Mouse (Mus musculus): Measurements from ENCODE around the gene Gm10959.
A peak's percentile ranks its signal among the peaks of the same experiment; 100 is the strongest.
"Not testable (repeated sequence)": the region's sequence is repeated elsewhere in the genome, so short reads cannot be mapped to it uniquely, and the experiment has no call there.

Gene Gm10959

GRCm38 (mm10) chr3:122919260-122919659, at the start of gene Gm10959:
Gm10959 (minus strand) TSS chr3:122919360.
- DNase-seq (ENCODE audit: low read depth, low spot score) = no peak

GRCm38 (mm10) chr3:122968391-122968790, 49.2 kb upstream of the Gm10959 start:
- no peak for DNase-seq (ENCODE audit: low read depth, low spot score)

DNA sequence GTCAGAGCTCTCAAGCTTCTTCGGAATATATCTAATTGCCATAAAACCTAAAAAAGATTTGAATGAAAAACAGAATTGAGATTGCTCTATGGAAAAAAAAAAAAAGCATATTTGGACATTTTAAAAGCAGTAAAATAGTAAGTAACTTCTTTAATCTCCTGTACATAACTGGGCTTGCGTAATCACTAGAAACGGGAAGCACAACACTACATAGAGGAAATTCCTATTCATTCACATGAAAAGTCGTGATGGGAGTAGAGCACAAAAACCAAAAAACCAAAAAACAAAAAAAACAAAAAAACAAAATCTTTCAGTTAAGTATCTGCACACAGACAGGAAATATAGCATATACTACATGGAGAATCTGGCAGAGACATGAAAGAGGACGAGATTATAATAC, 45.1 kb upstream of the Gm10959 start:
- DNase-seq (ENCODE audit: low read depth, low spot score) = no peak

- DNase-seq (ENCODE audit: low read depth, low spot score) = no peak
Measured at GRCm38 (mm10) chr3:122950129-122950528, 31.0 kb upstream of the Gm10959 start.

DNA sequence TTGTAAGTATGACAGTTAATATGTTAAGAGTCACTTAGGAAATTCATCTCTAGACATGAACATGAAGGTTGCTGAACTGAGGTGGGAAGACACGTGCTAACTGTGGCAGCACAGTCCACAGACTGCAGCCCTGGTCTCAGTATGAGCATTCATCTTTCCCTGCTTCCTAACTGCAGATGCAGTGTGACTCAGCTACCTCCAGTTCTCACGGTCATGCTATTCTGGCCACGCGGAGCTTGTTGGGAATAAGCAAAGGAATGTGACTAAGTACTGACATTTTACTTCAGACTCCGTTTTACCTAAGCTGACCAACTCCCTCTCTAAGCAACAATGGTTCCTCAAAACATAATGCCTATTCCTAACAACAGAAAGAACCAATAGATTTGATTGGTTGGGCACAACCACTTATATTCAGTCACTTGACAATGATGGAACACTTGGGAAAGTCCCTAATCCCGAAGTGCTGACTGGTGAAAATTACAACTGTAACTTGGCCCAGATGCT, 24.3 kb upstream of the Gm10959 start:
- DNase-seq (ENCODE audit: low read depth, low spot score) = no peak

DNA sequence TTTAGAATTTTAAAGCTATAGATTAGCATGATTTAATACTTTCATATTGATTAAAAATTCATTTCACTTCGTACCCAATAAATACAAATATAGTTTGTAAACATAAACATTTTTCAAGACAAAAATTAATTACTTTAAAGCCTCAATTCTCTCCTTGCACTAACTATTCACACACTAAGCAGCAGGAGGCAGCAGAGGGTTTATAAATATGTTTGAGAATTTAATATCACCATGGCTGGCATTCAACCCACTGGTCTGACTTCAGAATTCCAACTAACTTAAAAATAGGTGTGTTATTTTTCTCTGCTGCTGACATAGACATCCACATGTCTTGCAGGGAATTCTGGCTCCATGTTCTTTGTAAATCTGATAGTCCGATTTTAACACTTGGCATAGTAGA, 20.1 kb upstream of the Gm10959 start:
- DNase-seq (ENCODE audit: low read depth, low spot score) = peak; percentile 40

DNA sequence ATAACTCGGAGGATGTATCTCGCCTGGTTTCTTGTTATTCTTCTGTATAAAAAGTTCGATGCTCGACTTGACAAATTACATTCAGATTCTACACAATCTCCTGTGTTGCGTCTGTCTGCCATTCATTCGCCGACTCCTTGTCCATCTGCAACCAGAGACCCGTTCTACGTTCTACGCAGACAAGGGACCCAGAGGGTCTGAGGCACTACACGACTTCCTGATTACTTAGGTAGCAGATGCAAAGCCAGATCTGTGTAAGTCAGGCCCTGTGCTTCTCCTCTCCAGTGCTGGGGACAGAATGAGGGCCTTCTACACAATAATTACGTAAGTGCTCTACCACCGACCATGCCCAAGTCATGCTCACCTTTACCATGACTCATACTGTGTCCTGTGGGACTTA, 18.0 kb upstream of the Gm10959 start:
- not testable (repeated sequence) for DNase-seq (ENCODE audit: low read depth, low spot score)

GRCm38 (mm10) chr3:122932466-122932865, 13.3 kb upstream of the Gm10959 start:
- DNase-seq (ENCODE audit: low read depth, low spot score) = no peak

DNA sequence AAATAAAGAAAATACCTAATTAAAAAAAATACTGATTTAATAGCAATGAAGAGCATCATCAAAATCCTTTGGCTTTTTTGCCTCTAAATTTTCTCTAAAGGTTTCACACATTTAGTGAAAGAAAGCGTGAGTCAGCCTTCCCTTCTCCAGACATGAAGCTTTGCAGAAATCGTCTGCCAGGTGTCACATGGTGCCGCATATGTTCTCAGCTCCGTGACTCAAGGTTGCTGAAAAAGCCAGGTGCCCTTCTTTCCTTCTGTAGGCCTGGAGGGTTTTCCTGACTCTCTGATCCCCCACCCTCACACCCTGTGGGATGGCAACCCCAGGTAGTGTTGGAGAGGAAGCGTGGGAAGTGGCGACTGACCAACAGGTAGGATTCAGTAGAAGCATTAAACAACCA, 10.6 kb upstream of the Gm10959 start:
- no peak for DNase-seq (ENCODE audit: low read depth, low spot score)

GRCm38 (mm10) chr3:122924009-122924914, 5.1 kb upstream of the Gm10959 start, which contains the start of gene 1810037I17Rik:
1810037I17Rik (plus strand) TSS chr3:122924203.
- DNase-seq (ENCODE audit: low read depth, low spot score) = peak; percentile 97

DNA sequence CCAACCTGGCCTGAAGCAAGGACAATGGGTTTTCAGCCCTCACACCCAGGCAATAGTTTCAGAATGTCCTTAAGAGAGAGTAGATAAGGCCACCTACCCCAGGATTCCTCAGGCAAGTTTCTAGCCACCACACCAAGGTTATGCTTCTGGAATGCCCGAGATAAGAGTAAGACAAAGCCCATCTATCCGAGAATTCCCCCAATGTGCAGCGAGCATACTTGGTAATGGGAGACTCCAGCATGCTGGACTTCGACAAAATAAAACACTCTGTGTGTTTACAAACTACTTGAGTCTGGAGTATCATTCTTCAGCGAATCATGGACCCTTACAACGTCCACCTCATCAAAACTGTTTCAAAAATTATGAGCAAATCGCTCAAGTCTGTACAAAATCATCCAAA, 4.0 kb upstream of the Gm10959 start:
- no peak for DNase-seq (ENCODE audit: low read depth, low spot score)

DNA sequence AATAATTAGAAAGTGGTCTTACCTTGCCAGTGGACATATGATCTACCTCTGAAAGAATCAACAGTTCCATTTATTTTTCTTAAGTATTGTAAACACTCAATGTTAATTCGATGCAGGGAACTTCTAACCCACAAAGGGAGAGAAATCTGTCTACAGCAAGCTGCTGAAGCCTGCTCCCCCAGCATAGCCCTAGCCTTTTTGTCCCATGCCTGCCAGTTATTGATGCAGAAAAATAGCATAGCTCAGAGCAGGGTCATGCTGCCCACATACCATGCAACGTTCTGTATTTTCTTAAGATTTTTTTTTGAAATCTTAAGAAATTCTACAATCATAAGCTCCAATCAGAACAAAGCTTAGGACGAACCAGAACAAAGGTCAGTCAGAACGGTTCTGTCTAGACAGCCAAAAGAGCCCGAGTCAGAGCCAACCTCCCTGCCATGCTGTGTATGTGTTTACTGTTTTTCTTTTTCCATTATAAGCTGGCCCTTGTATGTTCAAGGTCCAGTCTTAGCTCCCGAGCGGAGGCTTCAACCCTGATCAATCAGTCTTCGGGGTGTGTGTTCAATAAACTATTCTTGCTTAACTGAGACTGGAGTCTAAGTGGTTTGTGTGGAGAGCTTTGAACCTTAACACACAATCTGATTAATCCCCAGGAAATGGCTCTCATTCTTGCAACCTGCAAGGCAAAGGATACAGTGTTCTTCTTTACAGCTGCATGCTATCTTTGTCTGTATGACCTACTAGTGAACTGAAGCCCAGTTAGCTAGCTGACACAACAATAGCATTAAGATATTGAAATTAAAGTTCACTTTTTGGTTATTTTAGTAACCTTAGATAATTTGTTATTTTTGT, 2.7 kb upstream of the Gm10959 start:
- DNase-seq (ENCODE audit: low read depth, low spot score) = no peak

DNA sequence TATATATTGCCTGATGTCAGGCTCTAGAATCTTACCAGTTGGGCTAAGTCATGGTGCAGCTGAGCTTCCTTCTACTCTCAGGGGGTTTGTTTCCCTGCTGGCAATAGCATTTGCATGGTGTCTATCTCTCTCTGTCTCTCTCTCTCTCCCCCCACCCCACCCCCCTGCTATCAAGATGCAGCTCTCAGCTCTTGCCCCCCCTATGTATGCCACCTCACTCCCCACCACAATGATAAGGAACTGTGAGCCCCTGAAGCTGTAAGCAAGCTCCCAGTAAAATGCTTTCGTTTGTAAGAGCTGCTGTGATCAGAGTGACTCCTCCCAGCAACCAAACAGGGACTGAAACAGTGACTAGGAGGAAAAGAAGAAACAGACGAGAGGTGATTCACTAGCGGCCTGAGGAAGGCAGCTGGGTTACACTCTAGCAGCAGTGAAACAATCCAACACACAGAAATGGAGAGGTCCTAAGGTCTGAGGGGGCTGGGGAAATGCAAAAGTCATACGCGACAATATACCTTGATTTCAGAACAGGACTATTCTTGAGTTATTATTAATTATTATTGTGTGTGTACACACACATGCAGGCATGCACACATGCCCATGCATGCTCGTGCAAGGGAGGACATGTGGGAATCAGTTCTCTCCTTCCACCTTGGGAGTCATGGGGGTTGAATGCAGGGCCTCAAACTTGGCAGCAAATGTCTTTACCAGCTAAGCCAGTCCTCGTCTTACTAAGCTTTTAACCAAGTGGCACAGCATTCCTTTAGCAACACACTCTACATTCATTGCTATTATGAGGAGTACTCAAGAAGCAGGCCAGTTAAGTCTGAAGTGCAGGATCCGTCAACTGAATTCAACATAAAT, 1.6 kb upstream of the Gm10959 start:
- no peak for DNase-seq (ENCODE audit: low read depth, low spot score)

DNA sequence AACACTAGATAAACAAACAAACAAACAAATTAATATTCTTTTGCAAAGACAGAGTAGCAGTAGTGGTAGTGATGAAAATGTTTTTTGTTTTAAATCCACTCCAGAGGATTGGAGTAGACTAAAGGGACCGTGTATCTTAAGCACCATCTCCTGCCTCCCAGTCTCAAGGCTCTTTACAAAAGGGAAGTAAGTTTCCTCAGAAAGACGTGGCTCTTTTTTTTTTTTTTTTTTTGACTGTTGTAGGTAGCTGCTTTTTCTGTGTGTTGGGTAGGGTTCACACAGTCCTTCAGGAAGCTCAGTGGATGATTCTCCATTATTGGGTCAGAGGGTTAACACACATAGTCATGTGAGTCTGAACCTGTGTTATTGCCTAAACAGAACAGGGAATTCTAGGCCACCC, 488 bp downstream of the Gm10959 start:
- DNase-seq (ENCODE audit: low read depth, low spot score) = no peak

DNA sequence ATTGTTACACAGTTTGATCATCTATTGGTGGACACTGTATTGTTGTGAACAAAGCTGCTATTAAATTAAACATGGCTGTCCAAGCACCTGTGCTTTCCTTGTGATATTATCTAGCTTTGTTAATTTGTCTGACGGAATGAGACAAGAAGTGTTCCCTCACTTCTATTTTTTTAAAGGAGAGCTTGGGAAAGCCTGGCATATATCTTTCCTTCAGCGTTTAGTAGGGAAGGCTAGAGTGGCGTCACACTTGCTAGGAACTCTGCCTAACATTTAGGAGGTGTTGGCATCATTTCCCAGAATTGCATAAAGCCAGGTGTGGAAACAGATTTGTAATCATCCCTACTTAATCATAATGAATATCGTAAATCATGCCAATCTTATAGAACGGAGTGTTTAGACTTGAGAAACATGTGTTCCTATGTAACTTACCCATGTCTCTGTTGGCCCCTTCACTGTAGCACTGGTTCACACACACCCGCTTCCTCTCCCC, 2.9 kb downstream of the Gm10959 start:
- DNase-seq (ENCODE audit: low read depth, low spot score) = no peak

DNA sequence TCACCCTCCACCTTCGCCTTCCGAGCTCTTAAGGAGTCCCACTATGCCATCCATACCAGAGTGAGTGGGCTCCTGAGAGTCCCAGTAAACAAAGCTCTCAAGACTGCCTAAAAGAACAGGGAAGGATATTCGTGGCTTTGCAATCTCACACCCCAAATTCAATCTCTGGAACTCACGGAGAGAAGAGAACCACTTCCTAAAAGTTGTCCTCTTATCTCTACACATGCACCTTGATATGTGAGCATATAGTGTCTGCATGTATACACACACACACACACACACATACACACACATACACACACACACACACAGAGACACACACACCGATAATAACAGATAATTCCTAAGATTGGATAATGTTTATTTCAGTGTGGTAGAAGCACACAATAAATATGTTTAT, 3.7 kb downstream of the Gm10959 start:
- DNase-seq (ENCODE audit: low read depth, low spot score) = no peak

GRCm38 (mm10) chr3:122907841-122908240, 11.3 kb downstream of the Gm10959 start:
- DNase-seq (ENCODE audit: low read depth, low spot score) = no peak

- peak; percentile 77 for DNase-seq (ENCODE audit: low read depth, low spot score)
Measured at GRCm38 (mm10) chr3:122903746-122904433, 15.3 kb downstream of the Gm10959 start.

DNA sequence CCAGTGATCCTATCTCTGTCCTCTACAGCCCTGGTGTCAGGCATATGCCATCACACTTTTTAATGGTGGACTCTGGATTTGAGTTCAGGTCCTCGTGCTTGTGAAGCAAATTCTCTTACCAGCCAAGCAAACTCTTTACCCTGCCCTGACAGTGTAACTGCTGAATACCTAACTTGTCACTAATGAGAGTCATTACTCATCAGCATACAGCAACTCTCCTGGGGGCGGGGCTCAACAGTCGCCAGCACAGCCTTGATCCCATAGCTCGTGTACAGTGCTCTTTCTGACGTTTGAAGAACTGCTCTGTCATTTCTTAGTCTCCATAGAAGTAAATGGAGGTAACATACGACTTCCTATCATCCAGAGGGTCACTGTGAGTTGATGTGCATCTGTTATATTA, 20.9 kb downstream of the Gm10959 start:
- DNase-seq (ENCODE audit: low read depth, low spot score) = no peak

DNA sequence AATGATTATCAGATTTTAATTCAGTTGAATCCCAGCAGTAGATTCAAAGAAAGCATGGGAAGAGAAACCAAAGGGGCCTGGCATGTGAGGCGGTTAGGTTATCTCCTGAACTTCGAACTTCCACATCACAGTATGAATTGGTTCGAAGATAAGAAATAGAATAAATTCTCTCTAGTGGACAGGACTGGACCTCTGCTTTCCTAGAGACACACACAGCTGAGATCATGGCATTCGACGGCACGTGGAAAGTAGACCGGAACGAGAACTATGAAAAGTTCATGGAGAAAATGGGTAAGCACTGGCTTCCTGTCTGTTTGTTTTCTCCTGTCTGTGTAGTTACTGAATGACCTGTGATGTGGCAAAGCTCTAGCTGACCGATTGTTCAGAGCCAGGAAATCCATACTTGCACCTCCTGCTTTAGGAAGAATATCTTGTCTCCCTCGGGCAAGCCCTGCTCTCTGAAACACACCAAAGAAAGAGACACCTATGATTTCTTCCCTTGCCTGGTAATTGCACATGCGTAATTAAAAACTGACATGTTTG, 23.9 kb downstream of the Gm10959 start:
- DNase-seq (ENCODE audit: low read depth, low spot score) = no peak
